Mouse (Mus musculus): ENCODE results near the gene Gm29609.

DNA sequence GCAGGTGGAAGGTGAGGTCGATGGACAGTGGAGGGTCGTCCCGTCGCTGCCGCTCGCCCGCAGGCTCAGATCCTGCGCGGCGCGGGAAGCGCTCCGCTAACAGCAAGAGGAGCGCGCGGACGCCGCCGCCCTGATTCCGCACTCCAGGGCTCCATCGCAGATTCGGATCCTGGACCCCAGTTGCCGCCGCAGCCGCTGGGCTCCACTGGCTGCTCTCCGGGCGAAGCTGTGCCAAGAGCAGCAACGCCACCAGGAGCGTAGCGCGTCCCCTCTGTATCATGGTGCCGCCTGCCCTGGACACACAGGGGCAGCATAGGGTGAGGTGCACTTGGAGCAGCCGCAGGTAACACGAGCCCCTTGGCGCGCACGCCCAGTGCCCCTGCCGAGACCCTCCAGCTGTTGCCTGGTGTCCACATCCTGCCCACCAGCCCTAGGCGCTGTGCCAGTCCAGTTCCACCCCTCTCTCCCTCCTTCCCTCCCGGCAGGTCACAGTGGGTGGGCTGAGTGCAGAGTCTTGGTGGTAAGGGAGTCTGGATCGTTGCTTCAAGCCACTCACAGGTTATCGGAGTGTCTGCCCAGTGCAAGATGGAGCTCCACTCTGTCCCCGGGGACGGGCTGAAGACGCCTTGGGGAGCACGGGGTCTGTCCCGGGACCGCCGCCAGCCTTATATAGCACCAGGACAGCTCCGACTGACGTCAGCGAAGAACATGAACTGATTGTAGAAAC lies 41.3 kb downstream of the Gm29609 start, which contains the start of gene Ucn:
- TF ChIP-seq GATA1 (IDR thresholded peaks at IDR 0.05; ENCODE audit: low read length), result no peak
- no peak for TF ChIP-seq TAL1 (IDR thresholded peaks at IDR 0.05; ENCODE audit: low read length)

All from erythroblast, embryonic 14.5 days (primary cell).